Mouse (Mus musculus) brain, adult 2 months (tissue): ENCODE data around the gene Atpaf1.

Experiments
- DNase-seq: peaks from one replicate; pipeline ENCODE4 v3.0.0; 2011; ENCODE audit warnings: low read depth, low spot score

The Atpaf1 gene

DNA sequence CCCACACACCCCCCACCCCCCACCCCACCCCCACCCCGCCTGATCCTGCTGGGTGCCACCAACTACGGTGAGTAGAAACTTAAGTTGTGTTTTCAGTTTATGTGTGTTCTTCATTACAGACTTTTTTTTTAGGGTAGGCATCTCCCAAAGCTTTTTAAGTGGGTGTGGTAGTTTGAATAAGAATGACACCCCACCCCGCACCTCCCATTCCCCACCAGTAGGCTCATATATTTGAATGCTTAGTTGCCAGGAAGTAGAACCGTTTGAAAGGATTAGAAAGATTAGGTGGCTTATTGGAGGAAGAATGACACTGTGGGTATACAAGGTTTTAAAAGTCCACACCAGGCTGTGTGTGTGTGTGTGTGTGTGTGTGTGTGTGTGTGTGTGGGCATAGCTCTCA is 27.7 kb downstream of the Atpaf1 start:
- DNase-seq = no peak

DNA sequence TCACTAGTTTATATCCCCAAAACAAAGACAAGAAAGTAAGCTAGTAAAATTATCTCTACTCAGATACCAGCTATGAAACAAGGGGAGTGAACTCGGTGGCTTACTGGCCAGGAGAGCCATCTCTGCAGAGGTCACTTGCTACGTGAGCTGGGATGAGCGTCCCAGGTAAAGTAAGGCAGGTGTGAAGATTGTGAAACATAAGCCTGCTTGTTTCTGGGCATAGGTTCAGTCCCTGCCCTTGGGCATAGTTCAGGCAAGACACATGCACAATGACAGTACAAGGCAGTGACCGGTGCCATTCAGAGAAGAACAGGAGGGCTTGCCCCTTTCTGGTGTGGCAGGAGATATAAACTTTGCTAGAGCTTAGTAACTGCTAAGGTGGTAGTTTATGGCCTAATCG is 31.0 kb downstream of the Atpaf1 start:
- DNase-seq = no peak

- DNase-seq = no peak
Measured at GRCm38 (mm10) chr4:115820199-115820598, 35.6 kb downstream of the Atpaf1 start.

DNA sequence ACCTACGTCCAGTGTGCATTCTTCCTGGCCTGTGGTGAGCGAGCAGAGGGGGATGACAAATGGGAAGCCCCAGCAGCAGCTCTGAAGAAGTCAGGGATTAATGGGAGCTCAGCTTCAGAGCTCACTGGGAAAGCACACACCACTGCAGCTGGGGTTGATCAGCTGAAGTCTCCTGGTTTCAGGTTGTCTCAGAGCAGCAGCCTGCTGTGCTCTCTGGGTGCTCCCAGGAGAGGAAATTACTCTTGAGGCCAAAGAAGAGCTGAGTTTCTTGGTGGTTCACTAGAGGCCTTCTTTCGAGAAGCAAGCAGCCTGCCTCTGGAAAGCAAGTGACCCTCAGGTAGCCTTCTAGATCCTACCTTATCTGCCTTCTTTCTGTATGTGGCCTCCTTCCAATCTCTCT is 36.3 kb downstream of the Atpaf1 start:
- no peak for DNase-seq

- DNase-seq = no peak
Measured at GRCm38 (mm10) chr4:115821431-115821830, 36.8 kb downstream of the Atpaf1 start.

- no peak for DNase-seq
Measured at GRCm38 (mm10) chr4:115821928-115822327, 37.3 kb downstream of the Atpaf1 start.

- DNase-seq = no peak
Measured at GRCm38 (mm10) chr4:115824178-115824577, 39.6 kb downstream of the Atpaf1 start.

- DNase-seq = no peak
Measured at GRCm38 (mm10) chr4:115825271-115825670, 40.7 kb downstream of the Atpaf1 start.

GRCm38 (mm10) chr4:115827066-115827465 is 42.5 kb downstream of the Atpaf1 start:
- DNase-seq = no peak

- peak; percentile 30 for DNase-seq
Measured at GRCm38 (mm10) chr4:115827535-115827887, 42.9 kb downstream of the Atpaf1 start.

DNA sequence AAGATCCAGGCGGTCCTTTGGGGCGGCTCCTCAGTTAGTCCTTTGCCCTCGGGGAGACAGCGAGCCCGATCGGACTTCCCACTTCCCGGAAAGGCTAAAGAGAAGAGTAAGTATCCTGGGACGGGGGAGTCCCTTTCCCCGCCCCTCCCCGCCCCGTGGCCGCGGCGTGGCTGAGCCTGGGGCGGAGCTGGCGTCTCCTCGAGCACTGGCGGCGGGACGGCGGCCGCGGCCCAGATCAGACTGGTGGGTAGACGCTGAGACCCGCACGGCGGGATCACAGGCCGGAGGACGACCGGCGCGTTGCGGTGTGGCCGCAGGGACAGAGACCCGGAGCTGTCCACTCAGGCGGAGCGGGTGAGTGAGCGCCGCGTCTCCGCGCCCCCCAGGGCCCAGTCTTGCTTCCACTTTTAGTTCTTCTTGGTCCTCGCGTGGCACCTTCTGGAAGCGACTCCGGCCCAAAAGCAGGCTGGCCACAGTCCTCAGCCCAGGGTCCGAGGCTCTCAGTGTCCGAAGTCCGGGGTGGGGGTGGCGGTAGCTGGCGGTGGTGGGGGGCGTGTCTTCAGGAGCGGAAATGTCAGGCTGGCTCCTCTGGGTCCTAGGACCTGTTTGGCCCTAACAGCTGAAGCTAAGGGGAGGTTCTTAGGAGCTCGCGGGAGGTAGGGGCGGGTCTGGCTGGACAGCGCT is 43.4 kb downstream of the Atpaf1 start, which contains the start of gene Mob3c:
TSS of gene Mob3c (plus strand) at position 205 of the 684 bp plus-strand sequence.
- DNase-seq = peak; percentile 89

DNA sequence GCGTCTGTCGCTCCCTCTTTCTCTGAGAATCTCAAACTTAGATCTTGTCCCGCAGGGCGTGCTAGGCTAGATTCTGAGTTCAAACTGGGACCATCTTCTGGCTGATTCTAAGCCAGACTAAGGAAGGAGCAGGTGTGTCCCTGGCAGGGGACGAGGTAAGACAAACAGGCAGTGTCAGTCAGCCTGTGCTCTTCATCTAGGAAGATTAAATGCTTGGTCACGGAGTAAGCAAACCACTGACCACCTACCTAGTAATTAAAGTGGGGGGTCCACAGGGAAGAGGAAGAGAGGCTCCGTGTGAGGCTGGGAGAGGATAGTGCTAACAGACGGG is 43.9 kb downstream of the Atpaf1 start:
- no peak for DNase-seq

- no peak for DNase-seq
Measured at GRCm38 (mm10) chr4:115830491-115830890, 45.9 kb downstream of the Atpaf1 start.

DNA sequence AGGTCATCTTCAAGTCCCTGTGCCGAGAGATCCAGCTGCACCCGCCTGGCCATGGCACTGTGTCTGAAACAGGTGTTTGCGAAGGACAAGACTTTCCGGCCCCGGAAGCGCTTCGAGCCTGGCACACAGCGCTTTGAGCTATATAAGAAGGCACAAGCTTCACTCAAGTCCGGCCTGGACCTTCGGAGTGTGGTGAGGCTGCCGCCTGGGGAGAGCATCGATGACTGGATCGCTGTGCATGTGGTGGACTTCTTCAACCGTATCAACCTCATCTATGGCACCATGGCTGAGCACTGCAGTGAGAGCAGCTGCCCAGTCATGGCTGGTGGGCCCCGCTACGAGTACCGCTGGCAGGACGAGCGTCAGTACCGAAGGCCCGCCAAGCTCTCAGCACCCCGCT is 46.6 kb downstream of the Atpaf1 start:
- DNase-seq = no peak

GRCm38 (mm10) chr4:115832040-115832439 is 47.4 kb downstream of the Atpaf1 start:
- DNase-seq = peak; percentile 47

DNA sequence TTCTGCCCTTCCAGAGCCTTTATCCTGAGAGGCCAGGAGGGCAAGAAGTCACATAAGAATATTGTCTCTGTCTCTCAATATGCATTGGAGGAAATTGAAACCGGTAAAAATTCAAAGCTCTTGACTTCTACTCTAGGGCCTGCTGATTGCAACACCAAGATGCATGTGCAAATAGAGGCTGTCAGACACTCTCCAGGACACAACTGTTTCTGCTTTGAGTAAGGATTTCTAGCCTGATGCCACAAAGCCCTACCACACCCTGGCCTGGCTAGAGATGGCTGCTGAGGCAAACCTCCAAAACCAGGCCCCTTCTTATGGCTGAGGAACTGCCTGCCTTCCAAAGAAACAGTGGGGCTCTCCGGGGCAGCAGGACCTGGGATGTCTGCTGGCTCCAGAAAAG is 51.0 kb downstream of the Atpaf1 start:
- DNase-seq = no peak

DNA sequence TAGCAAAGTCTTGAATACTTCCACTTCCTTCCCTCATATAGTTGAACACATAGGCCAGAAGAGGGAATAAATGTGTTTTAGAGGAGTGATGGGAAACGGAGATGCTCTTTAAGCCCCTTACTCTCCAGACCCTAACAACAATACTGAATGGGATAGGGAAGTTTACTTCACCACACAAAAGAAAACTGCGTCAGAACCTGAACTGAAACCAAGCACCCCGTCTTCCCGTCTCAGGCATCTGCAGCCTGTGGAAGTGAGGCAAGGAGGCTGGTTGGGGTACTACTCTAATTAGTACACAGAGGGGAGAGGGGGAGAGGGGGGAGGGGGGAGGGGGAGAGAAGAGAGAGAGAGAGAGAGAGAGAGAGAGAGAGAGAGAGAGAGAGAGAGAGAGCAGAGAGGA is 53.6 kb downstream of the Atpaf1 start:
- DNase-seq = no peak

DNA sequence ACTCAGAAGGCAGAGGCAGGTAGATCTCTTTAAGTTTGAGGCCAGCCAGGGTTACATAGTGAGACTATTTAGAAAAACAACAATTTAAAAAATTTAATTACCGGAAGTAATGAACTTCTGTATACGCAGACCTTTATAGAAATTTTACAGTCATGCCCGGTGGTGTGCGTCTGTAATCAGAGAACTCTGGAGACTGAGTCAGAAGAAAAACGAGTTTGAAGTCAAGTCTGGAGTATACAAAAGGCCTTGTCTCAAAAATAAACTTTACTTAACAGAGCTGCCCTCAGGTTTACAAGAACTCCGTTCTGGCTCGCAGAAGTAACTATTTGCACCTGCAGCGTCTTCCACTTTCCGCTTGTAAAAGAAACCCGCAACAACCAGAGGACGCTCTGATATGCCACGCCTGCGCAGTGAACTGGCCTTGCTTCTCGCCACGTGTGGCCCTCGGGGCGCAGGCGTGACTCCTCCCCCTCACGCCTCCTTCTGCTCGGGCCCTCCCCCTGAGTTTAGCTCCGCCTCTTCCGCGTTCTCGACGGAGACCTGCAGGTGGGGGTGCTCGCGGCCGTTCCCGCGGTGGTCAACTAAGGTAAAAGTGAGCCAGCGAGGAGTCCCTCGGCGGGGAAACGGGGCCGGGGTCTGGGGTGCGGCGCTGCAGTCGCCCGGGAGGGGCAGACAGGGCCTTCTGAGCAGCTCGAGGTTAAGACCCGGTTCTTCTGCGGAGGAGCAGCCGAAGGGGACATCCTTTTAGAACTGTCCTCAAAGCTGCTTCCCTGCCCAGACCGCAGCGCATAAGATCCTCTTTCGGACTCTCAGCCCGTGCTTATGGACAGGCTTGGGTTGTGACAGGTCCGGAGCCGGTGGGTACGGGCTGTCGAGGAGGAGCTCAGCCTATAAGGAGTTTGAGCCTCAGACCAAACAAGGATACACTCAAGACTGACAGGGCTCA is 54.4 kb downstream of the Atpaf1 start, which contains the start of gene Mknk1:
TSS of gene Mknk1 (plus strand) at position 503 of the 946 bp plus-strand sequence.
- peak; percentile 97 for DNase-seq

DNA sequence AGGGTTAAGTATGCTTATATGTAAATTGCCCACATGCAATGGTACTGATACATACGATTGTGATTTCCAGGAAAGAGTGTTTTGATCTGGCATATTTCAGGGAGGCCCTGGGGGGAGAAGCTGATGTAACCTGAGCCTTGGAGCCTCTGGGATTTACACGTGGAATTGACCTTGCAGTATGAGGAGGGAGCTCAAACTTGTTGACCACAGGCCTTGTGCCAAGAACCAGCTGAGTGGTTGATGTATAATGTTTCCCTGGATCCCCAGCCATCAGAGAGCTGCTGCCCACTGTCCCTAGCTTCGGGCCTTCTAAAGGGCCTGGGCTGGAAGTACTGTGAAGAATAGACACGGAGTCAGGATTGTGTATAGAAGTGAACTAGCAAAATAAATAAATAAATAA is 55.3 kb downstream of the Atpaf1 start:
- DNase-seq = no peak

- DNase-seq = no peak
Measured at GRCm38 (mm10) chr4:115840842-115841241, 56.2 kb downstream of the Atpaf1 start.

DNA sequence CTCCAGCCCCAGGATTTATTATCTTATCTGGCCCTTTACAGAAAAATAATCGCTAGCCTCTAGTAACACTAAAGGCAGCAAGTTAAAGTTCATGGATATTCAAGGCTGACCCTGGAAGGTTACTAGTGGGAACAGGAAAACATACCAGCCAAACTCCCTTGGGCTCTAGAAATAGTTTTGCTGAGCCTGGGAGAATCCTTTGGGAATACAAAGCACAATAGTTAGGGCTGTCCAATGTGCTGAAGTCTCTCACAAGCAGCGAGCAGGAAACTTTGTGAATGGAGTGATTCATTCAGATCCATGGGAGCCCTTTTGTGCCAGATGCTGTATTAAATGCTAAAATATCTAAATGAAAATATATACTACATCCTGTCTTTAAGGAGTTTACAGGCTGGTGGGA is 62.0 kb downstream of the Atpaf1 start:
- no peak for DNase-seq

- DNase-seq = peak; percentile 86
Measured at GRCm38 (mm10) chr4:115847377-115847776, 62.8 kb downstream of the Atpaf1 start.

DNA sequence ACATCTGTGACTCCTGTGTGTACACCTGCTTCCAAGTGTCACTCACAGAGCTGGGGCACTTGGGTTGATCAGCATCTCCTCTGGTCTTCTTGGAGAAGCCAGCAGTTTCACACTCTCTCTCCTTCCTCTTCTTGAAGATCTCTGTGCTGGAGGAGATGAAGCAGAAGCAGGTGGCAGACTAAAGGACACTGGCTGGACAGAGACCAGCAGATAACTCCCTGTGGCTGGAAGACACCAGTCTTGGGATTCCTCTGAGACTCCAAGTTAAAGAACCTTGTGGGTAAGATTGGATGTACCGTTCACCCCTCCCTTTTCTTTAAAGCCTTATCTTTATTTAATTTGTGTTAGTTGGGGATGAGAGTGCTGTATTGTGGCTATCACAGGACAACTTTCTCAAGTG is 63.5 kb downstream of the Atpaf1 start:
- DNase-seq = no peak
